Mouse (Mus musculus) urinary bladder, postnatal 10 days (tissue): Measurements from ENCODE around the gene Car7.

Source experiments
- DNase-seq: peaks from one replicate; pipeline ENCODE4 v3.0.0; 2022; ENCODE audit warnings: low spot score

The Car7 gene

GRCm38 (mm10) chr8:104533971-104534778, at the start of gene Car7, which contains the start of gene Nae1:
Gene Car7, plus strand, starts transcription at chr8:104534689.
Gene Nae1, minus strand, starts transcription at chr8:104534637.
- peak; percentile 71 for DNase-seq

- peak; percentile 13 for DNase-seq
These were observed 25.2 kb upstream of the Car7 start, which contains the start of gene Terb1 for GRCm38 (mm10) chr8:104509061-104510006. Gene Terb1, minus strand, starts transcription at chr8:104509910.

- no peak for DNase-seq
These were observed 24.4 kb upstream of the Car7 start for GRCm38 (mm10) chr8:104510134-104510533.

- DNase-seq: no peak
These were observed 16.6 kb upstream of the Car7 start for GRCm38 (mm10) chr8:104517872-104518271.

- DNase-seq: no peak
These were observed 4.8 kb upstream of the Car7 start for GRCm38 (mm10) chr8:104529671-104530070.

- no peak for DNase-seq
These were observed 938 bp upstream of the Car7 start for GRCm38 (mm10) chr8:104533551-104533950.

GRCm38 (mm10) chr8:104534779-104535141, 271 bp downstream of the Car7 start:
- no peak for DNase-seq

- no peak for DNase-seq
These were observed 889 bp downstream of the Car7 start for GRCm38 (mm10) chr8:104535378-104535777.

GRCm38 (mm10) chr8:104536028-104536427, 1.5 kb downstream of the Car7 start:
- no peak for DNase-seq

- no peak for DNase-seq
These were observed 4.4 kb downstream of the Car7 start for GRCm38 (mm10) chr8:104538896-104539295.

GRCm38 (mm10) chr8:104539566-104539965, 5.1 kb downstream of the Car7 start:
- no peak for DNase-seq

GRCm38 (mm10) chr8:104540238-104540637, 5.7 kb downstream of the Car7 start:
- DNase-seq: no peak

- no peak for DNase-seq
These were observed 6.4 kb downstream of the Car7 start for GRCm38 (mm10) chr8:104540710-104541514.

GRCm38 (mm10) chr8:104541515-104541880, 7.0 kb downstream of the Car7 start:
- DNase-seq: no peak

GRCm38 (mm10) chr8:104542160-104542559, 7.7 kb downstream of the Car7 start:
- no peak for DNase-seq

- no peak for DNase-seq
These were observed 9.1 kb downstream of the Car7 start for GRCm38 (mm10) chr8:104543440-104544045.

GRCm38 (mm10) chr8:104555191-104555590, 20.7 kb downstream of the Car7 start:
- DNase-seq: no peak

GRCm38 (mm10) chr8:104557226-104557625, 22.7 kb downstream of the Car7 start:
- no peak for DNase-seq

- no peak for DNase-seq
These were observed 26.2 kb downstream of the Car7 start for GRCm38 (mm10) chr8:104560731-104561130.

GRCm38 (mm10) chr8:104564633-104565456, 30.4 kb downstream of the Car7 start:
- peak; percentile 48 for DNase-seq

GRCm38 (mm10) chr8:104565457-104565798, 30.9 kb downstream of the Car7 start:
- no peak for DNase-seq
